Mouse (Mus musculus) liver, adult 2 months (tissue): Measurements from ENCODE around the gene Ccdc154.

Experiments
- CTCF ChIP-seq: fragments of 200-500 bp; IDR thresholded peaks from 2 replicates; pipeline ENCODE4 v1.5.1; 2011; ENCODE audit warnings: low read depth, low read length, control low read depth
- POLR2A ChIP-seq: fragments of 200-500 bp; IDR thresholded peaks from 2 replicates; pipeline ENCODE4 v1.6.1; 2011; ENCODE audit warnings: low read length, control low read depth; ENCODE audit not compliant: insufficient read depth; ENCODE audit errors: extremely low read depth

- no peak for TF ChIP-seq POLR2A
- no peak for TF ChIP-seq CTCF
These were observed 53.2 kb downstream of the Ccdc154 start for GRCm38 (mm10) chr17:25215431-25215830.
